Mouse (Mus musculus) thymus, postnatal 4 days (tissue): ENCODE results near the gene Slc52a3.

Experiments
- DNase-seq: peaks from one replicate; pipeline ENCODE4 v3.0.0; 2021

Gene Slc52a3

DNA sequence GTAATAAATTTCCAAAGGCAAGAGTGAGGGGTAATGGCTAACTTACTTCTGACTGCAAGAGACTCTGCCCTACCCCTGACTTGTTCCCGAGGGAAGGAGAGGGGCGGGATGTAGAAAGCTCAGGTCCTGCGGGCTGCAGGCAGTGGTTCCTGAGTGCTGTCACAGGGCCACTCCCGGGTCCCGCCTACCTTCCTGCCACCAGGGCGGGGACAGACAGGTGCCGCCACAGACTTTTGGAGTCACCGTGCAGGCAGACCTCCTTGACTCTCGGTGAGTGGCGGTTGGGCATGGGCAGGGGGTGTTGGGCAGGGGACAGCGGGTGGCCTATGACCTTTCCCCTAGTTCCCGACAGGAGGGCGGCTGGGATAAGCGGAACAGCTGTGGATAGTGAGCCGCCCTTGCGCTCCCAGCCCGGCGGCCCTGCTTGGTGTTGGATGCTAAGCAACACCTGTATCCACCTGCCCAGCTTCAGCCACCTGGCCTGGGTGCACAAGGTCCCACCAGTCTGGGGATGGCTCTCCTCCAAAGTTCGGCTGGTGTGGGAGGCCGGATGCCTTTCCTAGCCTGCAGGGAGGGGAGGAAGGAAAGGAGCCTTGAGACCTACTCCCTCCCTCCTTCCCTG is 3.5 kb downstream of the Slc52a3 start:
- DNase-seq = peak; percentile 33

DNA sequence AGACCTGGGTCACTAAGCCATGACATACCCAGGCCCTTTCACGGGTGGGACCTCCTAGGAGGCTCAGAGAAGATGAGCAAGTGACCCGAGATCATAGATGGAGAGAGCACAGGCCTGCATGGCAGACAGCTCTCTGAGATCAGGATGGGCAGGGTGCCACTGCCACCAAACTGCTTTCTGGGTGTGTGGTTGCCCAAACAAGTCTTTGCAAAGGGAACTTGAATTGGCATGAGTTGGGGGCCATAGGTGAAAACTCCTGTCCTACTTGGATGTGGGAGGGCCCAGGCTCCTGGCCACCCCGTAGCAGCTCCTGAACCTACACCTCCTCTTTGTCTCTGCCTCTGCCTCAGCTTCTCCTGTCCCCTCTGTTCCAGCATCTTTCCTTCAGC is 4.0 kb downstream of the Slc52a3 start:
- no peak for DNase-seq

DNA sequence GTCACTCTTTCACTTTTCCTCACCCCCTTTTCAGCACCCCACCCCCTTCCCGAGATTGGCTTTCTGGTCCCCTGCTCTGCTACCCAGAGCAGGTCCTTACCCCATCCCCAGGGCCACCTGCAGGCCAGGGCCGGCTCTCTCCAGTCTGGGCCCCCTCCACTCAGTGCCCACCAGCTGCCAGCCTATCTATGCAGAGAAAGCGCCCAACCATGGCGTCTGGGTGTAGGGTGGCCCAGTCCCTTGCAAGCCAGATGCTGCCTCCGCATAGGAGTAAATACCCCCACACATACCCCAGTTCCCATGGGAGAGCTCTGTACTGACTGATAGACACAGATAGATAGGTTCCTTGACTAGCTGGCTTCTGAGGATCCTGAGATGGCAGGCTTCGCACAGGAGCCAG is 4.4 kb downstream of the Slc52a3 start:
- no peak for DNase-seq

DNA sequence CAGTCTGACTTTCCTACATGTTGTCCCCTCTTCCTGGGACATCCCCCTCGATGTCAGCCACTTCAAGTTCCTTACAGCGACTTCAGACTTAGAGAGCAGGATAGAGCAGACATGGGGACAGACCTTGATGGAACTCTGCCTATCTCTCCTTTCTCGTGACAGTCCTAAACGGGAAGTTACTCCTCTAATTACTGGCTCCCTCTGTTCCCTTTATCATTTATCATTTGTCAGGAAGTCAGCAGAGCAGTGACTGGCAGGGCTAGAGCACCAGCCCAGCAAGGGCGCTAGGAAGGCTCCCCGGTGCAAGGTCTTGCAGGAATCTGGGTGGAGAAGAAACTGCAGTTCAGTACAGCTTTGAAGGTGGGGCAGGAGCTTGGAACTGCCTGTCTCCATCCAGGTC is 6.2 kb downstream of the Slc52a3 start:
- no peak for DNase-seq

DNA sequence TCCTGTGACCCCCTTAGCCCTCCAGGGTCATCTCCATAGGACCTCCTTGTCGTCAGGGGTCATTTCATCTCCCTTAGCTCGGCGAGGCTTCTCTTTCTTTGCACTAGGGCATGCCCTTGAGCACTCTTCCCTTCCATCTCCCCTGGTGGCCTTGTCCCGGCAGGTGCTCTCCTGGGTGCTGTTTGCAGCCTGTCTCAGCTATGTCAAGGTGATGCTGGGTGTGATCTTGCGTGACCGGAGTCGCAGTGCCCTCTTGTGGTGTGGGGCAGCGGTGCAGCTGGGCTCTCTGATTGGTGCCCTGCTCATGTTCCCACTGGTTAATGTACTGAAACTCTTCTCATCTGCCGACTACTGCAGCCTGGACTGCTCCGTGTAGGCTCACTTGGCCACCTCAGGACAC is 11.5 kb downstream of the Slc52a3 start:
- DNase-seq = peak; percentile 67

DNA sequence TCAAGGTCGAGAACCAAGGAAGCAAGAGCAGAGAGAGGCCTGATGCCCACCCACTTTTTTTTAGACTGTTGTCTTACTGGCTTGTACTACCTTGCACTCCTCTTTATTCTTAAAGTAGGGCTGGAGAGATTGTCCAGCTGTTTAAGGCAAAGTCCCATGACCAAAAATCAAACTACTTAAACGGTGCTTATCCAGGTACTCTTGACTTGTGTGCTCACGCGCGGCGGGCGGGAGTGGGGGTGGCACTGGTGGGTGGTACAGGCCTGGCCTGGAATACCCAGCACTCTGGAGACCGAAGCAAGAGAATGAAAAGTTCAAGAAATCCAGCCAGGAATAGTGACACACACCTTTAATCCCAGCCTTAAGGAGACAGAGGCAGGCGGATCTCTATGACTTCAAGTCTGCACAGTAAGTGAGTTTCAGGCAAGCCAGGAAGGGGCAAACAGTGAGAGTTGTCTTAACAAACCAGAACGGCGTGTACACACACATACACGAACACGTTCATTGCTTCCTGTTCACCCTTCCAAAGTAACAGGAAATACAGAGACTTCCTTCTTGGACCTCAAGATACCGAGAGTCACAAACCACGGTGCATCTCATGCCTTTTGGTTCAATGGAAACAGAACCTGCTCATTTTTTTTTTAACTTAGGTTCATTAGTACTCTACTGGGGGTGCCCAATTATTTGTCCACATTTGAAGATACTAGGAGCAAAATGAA is 12.9 kb downstream of the Slc52a3 start:
- DNase-seq = no peak

DNA sequence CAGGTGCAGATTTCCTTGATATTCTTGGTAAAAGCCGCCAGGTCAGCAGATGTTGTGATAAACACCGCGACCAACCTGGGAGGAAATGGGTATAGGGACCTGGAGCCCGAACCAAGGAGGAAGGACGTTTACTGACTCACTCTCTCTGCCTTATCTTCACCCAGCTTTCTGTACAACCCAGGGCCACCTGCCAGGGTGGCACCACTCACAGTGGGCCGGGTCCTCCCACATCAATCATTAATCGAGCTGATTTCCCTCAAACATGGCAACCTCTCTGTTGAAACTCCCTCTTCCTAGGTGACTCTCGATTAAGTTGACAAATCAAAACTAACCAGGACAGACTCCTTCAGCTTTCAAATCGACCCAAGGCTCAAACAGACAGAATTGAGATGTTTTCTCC is 13.9 kb downstream of the Slc52a3 start:
- no peak for DNase-seq

DNA sequence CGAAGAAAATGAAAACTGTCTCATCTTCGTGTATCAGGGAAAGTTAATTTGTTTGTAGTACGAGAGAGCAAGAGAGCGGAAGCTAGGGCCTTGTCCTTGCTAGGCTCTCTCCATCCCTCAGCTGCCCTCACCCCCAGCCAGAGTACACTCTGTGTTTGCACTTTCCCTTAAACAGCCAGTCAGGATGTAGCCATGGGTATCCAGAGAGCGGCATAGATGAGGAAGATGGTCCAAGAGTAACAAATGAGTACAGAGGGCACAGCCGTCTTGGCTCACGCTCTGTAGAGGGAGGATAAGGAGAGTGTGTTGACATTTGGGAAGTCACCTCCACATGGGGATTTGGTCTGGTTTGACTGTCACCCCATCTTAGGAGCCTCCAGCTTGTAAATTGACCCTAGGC is 14.3 kb downstream of the Slc52a3 start:
- DNase-seq = no peak

DNA sequence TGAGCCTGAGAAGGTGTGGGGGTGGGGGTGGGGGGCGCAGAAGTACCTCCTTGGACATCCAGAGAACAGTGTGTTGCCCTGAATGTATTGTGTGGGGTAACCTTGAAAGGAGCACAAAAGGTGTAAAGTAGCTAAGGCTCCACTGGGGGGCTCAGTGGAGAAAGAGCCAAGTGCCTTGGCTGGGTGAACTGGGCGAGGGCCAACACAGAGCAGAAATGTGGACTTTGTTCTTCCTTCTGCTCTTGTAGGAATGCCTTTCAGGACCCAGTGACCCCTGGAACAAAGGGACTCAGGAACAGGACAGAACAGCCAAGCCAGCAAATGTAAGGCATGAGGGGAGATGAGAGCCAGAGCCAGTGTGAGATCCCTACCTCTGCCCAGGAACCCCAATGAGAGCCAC is 15.4 kb downstream of the Slc52a3 start:
- no peak for DNase-seq

DNA sequence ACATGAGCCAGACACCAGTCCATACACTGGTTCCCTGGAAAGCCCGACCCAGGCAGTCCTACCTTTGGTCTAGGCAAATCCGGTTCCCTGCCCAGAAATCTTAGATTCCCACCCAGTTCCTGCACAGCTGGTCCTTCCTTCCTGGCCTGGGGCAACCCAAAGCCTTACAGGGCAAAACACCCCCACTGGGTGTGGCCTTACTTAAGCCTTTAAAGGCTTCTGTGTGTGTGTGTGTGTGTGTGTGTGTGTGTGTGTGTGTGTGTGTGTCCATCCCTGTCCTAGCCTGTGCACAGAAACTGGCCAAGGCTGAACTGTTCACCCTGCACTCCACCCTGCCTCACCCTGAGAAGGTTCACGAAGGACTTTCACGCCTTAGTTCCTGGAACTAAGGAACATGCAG is 15.9 kb downstream of the Slc52a3 start:
- no peak for DNase-seq

DNA sequence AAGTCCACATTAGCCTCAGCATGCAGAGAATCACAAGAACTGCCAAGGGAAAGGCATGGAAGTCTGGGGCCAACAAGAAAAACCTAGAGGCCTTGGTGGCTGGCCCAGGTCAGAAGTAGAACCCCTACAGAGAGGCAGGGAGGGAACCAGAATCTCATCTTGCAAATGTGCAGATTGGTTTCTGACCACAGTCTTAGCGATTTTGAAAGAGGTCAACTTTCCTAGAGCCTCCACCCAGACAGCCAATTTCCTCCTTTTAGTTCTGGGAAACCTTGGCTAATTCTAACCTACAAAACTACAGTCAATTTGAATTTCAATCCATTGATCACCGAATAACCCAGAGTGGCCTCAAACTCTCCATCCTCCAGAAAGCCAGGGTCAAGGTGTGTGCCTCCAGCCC is 16.4 kb downstream of the Slc52a3 start:
- no peak for DNase-seq

DNA sequence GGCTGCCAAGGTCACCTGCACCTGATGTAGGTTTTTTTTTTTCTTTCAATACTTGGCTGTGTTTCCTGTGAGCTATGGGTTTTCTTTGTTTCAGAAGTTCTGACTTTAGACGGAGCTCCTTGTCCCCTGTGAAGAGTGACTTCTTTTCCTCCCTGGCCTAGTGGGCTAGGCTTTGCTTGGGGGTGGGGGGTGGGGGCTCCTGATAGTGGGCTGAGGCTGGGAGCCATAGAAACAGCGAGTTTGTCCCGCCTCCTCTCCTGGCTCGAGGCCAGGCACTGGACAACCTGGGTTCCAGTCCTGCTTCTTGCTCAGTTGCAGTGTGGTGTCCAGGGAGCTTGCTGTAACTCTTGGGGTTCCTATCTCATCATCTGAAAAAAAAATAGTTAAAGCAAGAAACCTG is 19.7 kb downstream of the Slc52a3 start:
- DNase-seq = no peak

DNA sequence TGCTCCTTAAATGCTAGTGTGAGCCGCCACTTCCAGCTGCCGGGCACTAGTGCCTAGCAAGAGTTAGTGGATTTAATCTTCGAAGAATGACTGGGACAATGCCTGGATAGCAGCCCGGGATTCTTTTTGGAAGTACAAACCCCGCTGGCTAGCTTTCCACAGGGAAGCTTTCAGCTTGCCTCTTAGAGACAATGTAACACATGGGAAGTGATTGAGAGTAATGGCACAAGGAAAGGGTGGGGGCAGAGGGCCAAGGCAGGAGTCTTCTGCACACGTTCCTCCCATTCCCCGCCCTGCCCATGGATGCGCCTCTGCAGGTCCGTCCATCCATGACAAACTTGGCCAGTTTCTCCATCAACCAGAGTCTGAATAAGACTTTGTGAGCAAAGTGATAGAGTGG is 20.4 kb downstream of the Slc52a3 start:
- DNase-seq = no peak

DNA sequence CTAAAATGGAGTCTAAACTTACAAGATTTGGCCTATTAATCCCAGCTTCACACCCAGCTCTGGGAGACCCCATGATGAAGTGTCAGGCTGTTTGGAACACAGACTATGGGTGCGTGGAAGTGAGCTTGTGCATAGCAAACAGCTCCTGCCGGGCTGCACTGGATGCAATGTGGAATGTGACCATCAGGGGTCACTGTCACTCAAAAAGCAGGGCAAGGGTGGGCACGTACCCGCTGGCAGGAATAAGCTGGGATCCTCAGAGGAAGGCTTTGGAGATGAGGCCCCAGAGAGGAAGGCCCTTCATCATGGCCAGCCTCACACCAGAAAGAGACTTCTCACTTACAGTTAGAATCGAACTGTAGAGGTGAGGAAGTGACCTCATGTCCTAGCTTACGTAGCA is 23.9 kb downstream of the Slc52a3 start:
- peak; percentile 77 for DNase-seq

DNA sequence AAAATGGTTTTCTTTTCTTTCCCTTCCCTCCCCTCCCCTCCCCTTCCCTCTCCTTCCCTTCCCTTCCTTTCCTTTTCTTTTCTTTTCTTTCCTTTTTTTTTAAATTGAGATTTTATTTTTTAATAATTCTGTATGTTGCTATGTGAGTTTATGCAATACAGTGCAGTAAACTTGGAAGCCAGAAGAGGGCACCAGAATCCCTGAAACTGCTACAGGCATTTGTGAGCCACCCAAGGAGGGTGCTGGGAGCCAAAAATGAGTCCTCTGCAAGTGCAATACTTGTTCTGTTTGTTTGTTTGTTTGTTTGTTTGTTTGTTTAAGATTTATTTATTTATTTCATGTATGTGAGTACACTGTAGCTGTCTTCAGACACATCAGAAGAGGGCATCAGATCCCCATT is 25.7 kb downstream of the Slc52a3 start:
- no peak for DNase-seq

DNA sequence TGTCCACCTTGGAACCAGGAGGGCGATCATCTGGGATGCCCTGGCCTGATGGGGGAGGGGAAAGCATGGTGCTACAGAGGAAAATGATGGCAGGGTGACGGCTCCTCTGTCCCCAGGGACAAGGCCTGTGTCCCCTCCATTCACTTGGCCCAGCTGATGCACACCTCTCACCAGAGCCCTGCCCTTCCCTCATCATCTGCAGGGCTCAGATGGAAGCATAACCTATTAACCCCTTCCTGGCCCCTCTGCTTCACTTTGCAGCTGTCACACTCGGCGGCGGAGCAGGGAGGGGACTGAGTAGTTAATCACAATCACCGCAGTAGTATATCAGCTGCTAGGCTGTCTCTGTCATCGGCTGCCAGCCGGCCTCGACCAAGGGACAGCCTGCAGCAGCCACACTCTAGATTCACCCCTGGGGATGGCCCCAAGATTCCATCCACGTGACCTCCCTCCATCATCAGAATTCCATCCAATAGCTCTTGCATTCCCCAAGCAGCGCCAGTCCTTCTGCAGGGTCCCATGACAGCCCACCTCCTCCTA is 28.6 kb downstream of the Slc52a3 start:
- no peak for DNase-seq

DNA sequence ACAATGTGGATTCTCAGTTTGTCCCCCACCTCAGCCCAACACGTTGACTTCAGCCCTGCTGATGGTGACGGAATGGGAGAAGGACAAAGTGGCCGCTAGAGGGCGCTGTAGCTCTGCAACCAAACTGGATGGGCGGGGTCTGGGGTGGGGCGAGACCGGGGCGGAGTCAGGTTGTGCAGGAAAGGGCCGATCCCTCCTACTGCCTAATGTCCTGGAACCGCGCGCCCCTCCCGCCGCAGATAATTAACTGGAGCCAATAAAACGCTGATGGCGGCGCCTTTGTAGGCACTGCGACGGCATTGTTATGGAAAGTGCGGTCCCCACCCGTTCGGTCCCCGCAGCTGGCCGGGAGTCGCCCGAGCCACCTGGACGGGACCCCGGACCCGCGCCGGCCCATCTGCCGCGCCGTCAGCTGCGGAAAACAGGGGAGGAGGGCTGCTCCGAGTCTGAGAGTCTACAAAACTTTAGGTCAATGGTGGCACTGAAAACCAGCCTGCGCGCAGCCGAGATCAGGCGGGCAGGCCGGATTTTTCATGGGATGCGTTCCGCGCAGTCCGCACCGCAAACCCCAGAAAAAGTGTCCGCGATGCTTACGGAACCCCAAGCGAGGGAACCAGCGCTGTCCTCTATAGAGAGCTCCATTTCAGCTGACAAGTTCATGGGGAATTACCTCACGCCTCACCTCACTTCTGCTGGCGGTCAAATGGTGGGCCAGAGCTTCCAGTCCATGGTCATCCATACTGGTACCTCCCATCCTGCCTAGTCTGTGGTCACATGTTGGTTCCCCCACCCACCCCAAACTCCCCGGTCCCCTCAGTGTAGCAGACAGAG is 33.2 kb downstream of the Slc52a3 start:
- peak; percentile 95 for DNase-seq

DNA sequence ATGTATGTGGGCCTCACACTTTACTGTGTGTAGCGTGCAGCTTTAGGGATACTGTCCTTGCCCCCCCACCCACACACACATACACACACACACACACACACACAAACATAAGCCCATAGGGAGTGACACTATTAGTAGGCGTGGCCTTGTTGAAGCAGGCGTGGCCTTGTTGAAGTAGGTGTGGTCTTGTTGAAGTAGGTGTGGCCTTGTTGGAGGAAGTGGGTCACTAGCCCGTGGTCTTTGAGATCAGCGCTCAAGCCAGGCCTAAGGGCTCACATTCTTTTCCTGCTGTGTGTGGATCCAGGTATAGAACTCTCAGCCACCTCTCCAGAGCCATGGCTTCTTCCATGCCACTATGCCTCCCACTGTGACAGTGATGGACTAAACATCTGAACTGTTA is 34.7 kb downstream of the Slc52a3 start:
- DNase-seq = no peak

DNA sequence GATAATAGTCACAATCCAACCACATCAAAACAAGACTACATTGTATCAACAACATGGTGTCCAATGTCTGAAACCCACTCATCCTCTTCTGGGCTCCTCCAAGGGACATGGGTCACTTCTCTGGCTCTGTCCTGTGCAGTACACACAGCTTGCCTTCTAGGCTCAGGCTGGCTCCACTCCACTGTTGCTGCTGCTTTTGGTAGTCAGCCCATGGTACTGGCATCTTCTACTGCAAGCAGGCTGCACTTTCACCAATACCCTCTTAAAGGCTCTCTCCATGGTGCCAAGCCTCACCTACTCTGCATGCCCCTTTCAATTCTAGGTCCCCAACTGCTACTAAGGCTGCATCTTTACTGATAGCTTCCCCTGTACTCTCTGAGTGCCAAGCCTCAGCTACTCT is 43.8 kb downstream of the Slc52a3 start:
- DNase-seq = no peak

DNA sequence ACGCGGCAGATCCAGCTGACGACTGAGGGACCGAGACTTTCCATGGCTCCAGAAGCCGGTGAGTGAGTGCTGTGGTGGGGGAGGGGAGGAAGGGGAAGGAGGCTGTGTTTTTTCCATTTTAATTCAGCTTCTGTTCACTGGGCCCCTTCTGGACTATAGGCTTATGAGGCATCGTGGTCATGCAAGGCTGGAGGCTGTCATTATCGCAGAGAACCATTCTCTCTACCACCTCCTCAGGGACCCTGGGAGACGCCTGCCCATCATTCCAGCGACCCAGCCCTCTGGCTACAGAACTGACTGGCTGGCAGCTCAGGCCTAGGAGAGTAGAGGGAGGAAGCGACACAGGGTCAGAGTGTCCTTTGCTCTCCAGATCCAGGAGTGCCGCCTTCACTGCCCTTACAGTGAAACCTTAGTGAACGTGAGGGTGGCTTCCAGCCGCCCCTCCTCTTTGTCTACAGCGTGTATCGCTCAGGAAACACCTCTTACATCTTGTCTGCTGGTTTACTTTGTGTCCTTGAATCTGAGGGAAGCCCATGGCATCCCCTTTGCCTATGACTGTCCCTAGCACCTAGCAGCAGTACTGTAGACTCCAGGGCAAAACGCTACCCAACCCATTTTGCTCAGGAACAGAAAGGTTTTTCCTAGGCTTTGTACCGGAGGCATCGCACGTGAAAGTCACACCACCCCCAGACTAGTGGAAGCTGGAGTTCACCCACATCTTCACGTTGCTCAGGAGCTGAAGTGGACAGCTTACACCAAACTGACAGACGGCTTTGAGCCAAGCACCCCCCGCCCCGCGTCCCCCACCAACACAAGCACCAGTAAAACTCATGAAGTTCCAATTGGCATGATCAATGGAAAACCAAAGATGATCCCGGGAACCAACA is 51.0 kb downstream of the Slc52a3 start:
- DNase-seq = no peak

DNA sequence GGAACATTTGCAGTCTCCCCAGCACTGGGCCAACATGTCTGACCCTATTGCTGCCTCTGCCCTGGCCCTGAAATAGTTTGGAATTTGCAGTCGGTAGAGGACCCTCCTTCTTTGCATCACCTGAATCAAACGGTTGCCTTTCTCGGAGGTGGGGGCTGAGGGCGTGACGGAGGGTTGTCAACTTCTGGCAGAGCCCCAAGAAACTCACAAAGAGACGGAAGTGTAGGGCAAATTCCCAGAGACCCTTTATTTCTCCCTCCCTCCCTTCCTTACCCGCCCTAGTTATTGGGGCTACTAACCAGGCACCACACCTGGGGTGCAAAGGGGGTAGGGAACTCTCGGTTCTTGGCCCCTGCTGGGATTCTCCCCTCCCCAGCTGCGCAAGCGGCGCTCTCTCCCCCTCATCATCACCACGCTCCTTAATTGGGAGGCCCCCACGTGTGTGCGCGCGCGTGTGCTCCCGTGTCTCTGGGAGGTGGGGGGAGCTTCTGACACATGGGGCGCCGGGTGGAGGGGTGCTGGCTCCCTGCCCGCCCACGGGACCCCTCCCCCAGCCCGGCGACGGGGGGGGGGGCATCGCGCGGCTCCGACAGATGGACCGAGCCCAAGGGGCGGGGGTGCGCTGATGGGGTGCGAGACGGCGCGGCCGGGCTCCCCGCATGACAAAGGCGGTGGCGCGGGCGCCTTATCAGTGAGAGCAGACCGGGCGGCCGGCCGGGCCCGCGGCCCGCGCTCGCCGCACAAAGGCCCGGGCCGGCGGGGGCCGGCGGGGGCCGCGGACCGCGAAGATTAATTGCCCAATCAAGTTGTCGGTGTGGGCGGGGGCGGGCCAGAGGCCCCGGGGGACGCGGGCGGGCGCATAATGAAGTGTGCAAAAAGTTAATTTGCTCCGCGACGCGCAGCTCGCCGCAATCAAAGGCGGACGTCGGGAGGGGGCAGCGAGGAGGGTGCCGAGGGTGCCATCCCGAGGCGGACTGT is 52.0 kb downstream of the Slc52a3 start:
- no peak for DNase-seq
